In the genomic region with DNA sequence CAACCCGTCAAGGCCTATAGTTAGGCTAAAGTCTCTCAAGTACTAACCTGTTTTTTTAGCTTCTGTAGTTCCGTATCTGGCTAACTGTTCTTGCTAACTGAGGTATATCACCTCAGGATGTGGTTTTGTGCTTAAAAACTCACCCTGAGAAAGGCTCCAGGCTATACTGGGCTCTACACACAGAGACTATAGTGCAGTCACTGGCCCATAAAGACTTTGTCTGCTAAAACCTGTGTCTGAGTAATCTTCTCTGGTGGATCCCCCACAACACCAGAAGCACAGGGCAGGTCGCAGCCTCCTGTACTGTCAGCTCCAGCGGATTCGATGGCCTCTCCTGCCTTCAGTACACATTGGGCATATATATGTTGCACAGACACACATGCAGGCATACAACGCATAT, we compare ENCODE assay signal across 26 mouse cellular contexts. TPM values are rescaled to one million over a fixed set of nuclear protein-coding genes. Genes with fewer than 3 reads are reported as not detected.
A peak's percentile ranks its signal among the peaks of the same experiment; 100 is the strongest.
DNase-seq lines count a peak whose midpoint lies in the region; ATAC-seq and TF ChIP-seq lines count a peak whose summit lies in the region.
"Had no signal": no experiment of that assay in that cellular context is flagged by ENCODE, and none has a peak within 500 bp of the region (broad histone marks: within the 10 kb centered on the region; RNA-seq: fewer than 3 reads in every experiment).

No protein-coding gene starts in this region.

- no peak for TF ChIP-seq EP300 in CH12.LX (IDR thresholded peaks at IDR 0.05; ENCODE audit: low read length)

- H3K36me3 ChIP-seq in liver, embryonic 11.5 days (ENCODE audit: control insufficient read depth, insufficient read depth, low read length) = peaks cover 15% of the 10 kb centered on the region
- peaks cover 22 to 42% of the 10 kb centered on the region in 2 experiments for H3K36me3 ChIP-seq in CH12.LX (replicated peaks in 1 of 2; ENCODE audit: control insufficient read depth in 1 of 2, insufficient read depth in 1 of 2, low read length in 1 of 2)
- H3K36me3 ChIP-seq in liver, embryonic 16.5 days (ENCODE audit: control insufficient read depth, insufficient read depth) = peaks cover 9% of the 10 kb centered on the region

- H3K27ac ChIP-seq in liver, embryonic 11.5 days (ENCODE audit: low read depth, low read length) = peak overlapping the region; percentile 13; the same call in 1 of the 2 replicates
- H3K27ac ChIP-seq in CH12.LX (ENCODE audit: insufficient read depth, low read depth) = no peak overlapping the region
- H3K27ac ChIP-seq in liver, embryonic 16.5 days (ENCODE audit: low read length) = peak overlapping the region; percentile 24
- H3K27ac ChIP-seq: embryonic facial prominence, embryonic 10.5 days; heart, embryonic 13.5 days; limb, embryonic 13.5 days; lung, embryonic 15.5 days; macrophage; midbrain, embryonic 12.5 days had no signal

- dilution Hi-C loops in CH12.LX (cut with MboI; ENCODE audit: extremely low pct_ligation_motif_present, extremely low pct_unique_long_range_greater_than_20kb, low sequenced_read_pairs) = no loop called here

- H3K9me3 ChIP-seq in liver, embryonic 11.5 days (ENCODE audit: control insufficient read depth, low read length) = no peaks in the 10 kb centered on the region
- H3K9me3 ChIP-seq in CH12.LX (replicated peaks; ENCODE audit: low read length) = no peaks in the 10 kb centered on the region
- no peaks in the 10 kb centered on the region for H3K9me3 ChIP-seq in liver, embryonic 16.5 days (replicated peaks; ENCODE audit: control insufficient read depth, low read length)
- H3K9me3 ChIP-seq: embryonic facial prominence, embryonic 10.5 days; heart, embryonic 13.5 days; limb, embryonic 13.5 days; lung, embryonic 15.5 days; midbrain, embryonic 12.5 days had no signal

- H3K27me3 ChIP-seq in liver, embryonic 11.5 days (replicated peaks; ENCODE audit: control insufficient read depth, insufficient read depth, low read length) = no peaks in the 10 kb centered on the region
- no peaks in the 10 kb centered on the region for H3K27me3 ChIP-seq in CH12.LX (replicated peaks)
- no peaks in the 10 kb centered on the region for H3K27me3 ChIP-seq in liver, embryonic 16.5 days (ENCODE audit: control insufficient read depth, insufficient read depth, low read depth, low read length)
- H3K27me3 ChIP-seq: heart, embryonic 13.5 days; limb, embryonic 13.5 days; lung, embryonic 15.5 days; midbrain, embryonic 12.5 days had no signal

- no peak overlapping the region for H3K4me2 ChIP-seq in liver, embryonic 11.5 days
- no peak overlapping the region for H3K4me2 ChIP-seq in CH12.LX (ENCODE audit: insufficient read depth, low read depth, poor library complexity, severe bottlenecking)
- H3K4me2 ChIP-seq in liver, embryonic 16.5 days (ENCODE audit: low read depth, low read length) = no peak overlapping the region
- H3K4me2 ChIP-seq: heart, embryonic 13.5 days; limb, embryonic 13.5 days; lung, embryonic 15.5 days; midbrain, embryonic 12.5 days had no signal

- WGBS in liver, embryonic 11.5 days = 91% methylated on average over 6 of the region's 6 CpGs
- 77% methylated on average over 6 of the region's 6 CpGs for WGBS in liver, embryonic 16.5 days (ENCODE audit: insufficient replicate concordance)

- peaks cover 45% of the 10 kb centered on the region for H3K4me1 ChIP-seq in liver, embryonic 11.5 days (replicated peaks; ENCODE audit: control insufficient read depth, insufficient read depth, low read length)
- H3K4me1 ChIP-seq in CH12.LX (ENCODE audit: control insufficient read depth in 1 of 2, insufficient read depth in 2 of 2) = peaks cover 20 to 70% of the 10 kb centered on the region in 2 experiments
- H3K4me1 ChIP-seq in liver, embryonic 16.5 days (ENCODE audit: control insufficient read depth, low read depth, low read length) = peaks cover 57% of the 10 kb centered on the region

- TF ChIP-seq RAD21 in CH12.LX (IDR thresholded peaks at IDR 0.05; ENCODE audit: low read depth, low read length) = no peak

- in situ Hi-C loops in CH12.LX (cut with MboI; ENCODE audit: low pct_ligation_motif_present, low pct_unique_long_range_greater_than_20kb, low sequenced_read_pairs) = loop anchor here (5.0 to 25.0 kb wide), 2 partner anchors 70 to 245 kb away; partner anchors contain the start of gene Tcf3

- DNase-seq in liver, embryonic 11.5 days (ENCODE audit: low spot score) = no peak
- DNase-seq in liver (no peak), CH12.LX (ENCODE audit: extremely low read depth) (peak; percentile 72)
- peak; percentile 37 to 43 for DNase-seq in thymus, postnatal 36 days
- no peak for DNase-seq in adrenal gland, adult 18-20 months (ENCODE audit: low spot score in 2 of 2)
- DNase-seq in ovary, postnatal 36 days (ENCODE audit: low spot score) = no peak
- DNase-seq in lung, adult 18-20 months = no peak
- DNase-seq: adrenal gland, adult 2 months; cerebellum, adult 11 months; cerebellum, postnatal 25 days; heart, adult 11 months; heart, postnatal 4 days; kidney, adult 2 months; kidney, postnatal 36 days; layer of hippocampus, adult 9-11 months; right cerebral cortex, adult 18-20 months had no signal

- no peak for TF ChIP-seq CTCF in CH12.LX (conservative IDR thresholded peaks at IDR 0.05 in 1 of 2, IDR thresholded peaks at IDR 0.05 in 1 of 2; ENCODE audit: low read depth in 2 of 2, low read length in 2 of 2)

- H3K9ac ChIP-seq in liver, embryonic 11.5 days (ENCODE audit: low read depth, low read length) = no peak overlapping the region
- H3K9ac ChIP-seq in CH12.LX (ENCODE audit: insufficient read depth, low read depth) = no peak overlapping the region
- no peak overlapping the region for H3K9ac ChIP-seq in liver, embryonic 16.5 days (ENCODE audit: low read depth, low read length)
- H3K9ac ChIP-seq: heart, embryonic 13.5 days; limb, embryonic 13.5 days; lung, embryonic 15.5 days; midbrain, embryonic 12.5 days had no signal

- no peak for ATAC-seq in liver, embryonic 11.5 days (replicated peaks; ENCODE audit: low FRiP score)
- no peak for ATAC-seq in liver, embryonic 16.5 days (ENCODE audit: low read depth)
- ATAC-seq: forebrain, embryonic 14.5 days; hindbrain, embryonic 16.5 days had no signal

- no peaks in the 10 kb centered on the region for H3K79me2 ChIP-seq in CH12.LX (replicated peaks; ENCODE audit: control insufficient read depth, extremely low read depth, insufficient read depth, poor library complexity, severe bottlenecking)

- no peak for TF ChIP-seq POLR2A in CH12.LX (IDR thresholded peaks at IDR 0.05; ENCODE audit: low read depth, low read length)

- H3K4me3 ChIP-seq in liver, embryonic 11.5 days (ENCODE audit: low read depth, low read length) = no peak overlapping the region
- no peak overlapping the region for H3K4me3 ChIP-seq in CH12.LX (replicated peaks in 1 of 3; ENCODE audit: low read depth in 2 of 3, low read length in 2 of 3, poor library complexity in 1 of 3)
- H3K4me3 ChIP-seq in liver, embryonic 16.5 days (ENCODE audit: low read depth, low read length) = no peak overlapping the region
- H3K4me3 ChIP-seq: embryonic facial prominence, embryonic 10.5 days; heart, embryonic 13.5 days; limb, embryonic 13.5 days; lung, embryonic 15.5 days; midbrain, embryonic 12.5 days; myocyte had no signal

TF ChIP-seq in CH12.LX, 34 proteins besides CTCF, POLR2A, EP300 and RAD21:
- no peak for TF ChIP-seq MYC (IDR thresholded peaks at IDR 0.05; ENCODE audit: low read depth, low read length)
- 0 out of 2 replicates have a peak, but pooled peaks have one; percentile 27 for TF ChIP-seq ETS1 (conservative IDR thresholded peaks at IDR 0.05; ENCODE audit: low read depth, low read length)
TF ChIP-seq in CH12.LX: peak in this region for 1.

RNA-seq across cellular contexts. Expression of gene Mknk2, which starts 4.1 kb away (rescaled TPM):
- polyA plus RNA-seq in liver, embryonic 11.5 days (2014; fragmentation: Nextera tagmentation; extraction: Ambion mirVana) = 124 and 128 TPM in 2 replicates
- total RNA-seq in CH12.LX (2012; rRNA removed) (91.5 and 110 TPM in 2 replicates), CH12.LX (2014; rRNA removed) (121 and 138 TPM in 2 replicates)
- polyA plus RNA-seq in CH12.LX (2012; ENCODE audit: insufficient read length, low read depth) = 175 and 199 TPM in 2 replicates
- polyA plus RNA-seq in liver, embryonic 16.5 days (2015; fragmentation: Nextera tagmentation; extraction: Ambion mirVana) = 41.5 and 54.4 TPM in 2 replicates
- total RNA-seq in adrenal gland, adult 18-20 months (2021) = 100 to 1,000 TPM; 162 to 331 TPM

RNA-seq across cellular contexts. Expression of gene Mob3a, which starts 19.8 kb away (rescaled TPM):
- polyA plus RNA-seq in liver, embryonic 11.5 days (2014; fragmentation: Nextera tagmentation; extraction: Ambion mirVana) = 56.7 and 57.3 TPM in 2 replicates
- total RNA-seq in CH12.LX (2012; rRNA removed) = 56.9 and 71.7 TPM in 2 replicates
- total RNA-seq in CH12.LX (2014; rRNA removed) = 65.2 and 71.4 TPM in 2 replicates
- 75.0 and 84.2 TPM in 2 replicates for polyA plus RNA-seq in CH12.LX (2012; ENCODE audit: insufficient read length, low read depth)
- polyA plus RNA-seq in liver, embryonic 16.5 days (2015; fragmentation: Nextera tagmentation; extraction: Ambion mirVana) = 26.1 and 27.4 TPM in 2 replicates
- 10 to 100 TPM; 16.1 to 29.6 TPM for total RNA-seq in adrenal gland, adult 18-20 months (2021)

RNA-seq across cellular contexts. Expression of gene Izumo4, which starts 20.0 kb away (rescaled TPM):
- polyA plus RNA-seq in liver, embryonic 11.5 days (2014; fragmentation: Nextera tagmentation; extraction: Ambion mirVana) = 5.7 and 6.8 TPM in 2 replicates
- 8.1 and 9.6 TPM in 2 replicates for total RNA-seq in CH12.LX (2012; rRNA removed)
- total RNA-seq in CH12.LX (2014; rRNA removed) = 2.7 and 4.3 TPM in 2 replicates
- 5.9 TPM in 2 replicates for polyA plus RNA-seq in CH12.LX (2012; ENCODE audit: insufficient read length, low read depth)
- polyA plus RNA-seq in liver, embryonic 16.5 days (2015; fragmentation: Nextera tagmentation; extraction: Ambion mirVana) = 9.3 and 10.4 TPM in 2 replicates
- 10 to 100 TPM; 11.0 to 18.0 TPM for total RNA-seq in adrenal gland, adult 18-20 months (2021)

RNA-seq across cellular contexts. Expression of gene Btbd2, which starts 25.1 kb away (rescaled TPM):
- 38.0 and 38.4 TPM in 2 replicates for polyA plus RNA-seq in liver, embryonic 11.5 days (2014; fragmentation: Nextera tagmentation; extraction: Ambion mirVana)
- 19.3 and 26.2 TPM in 2 replicates for total RNA-seq in CH12.LX (2012; rRNA removed)
- 10.0 and 11.1 TPM in 2 replicates for total RNA-seq in CH12.LX (2014; rRNA removed)
- polyA plus RNA-seq in CH12.LX (2012; ENCODE audit: insufficient read length, low read depth) = 18.8 and 19.4 TPM in 2 replicates
- 2.8 and 5.1 TPM in 2 replicates for polyA plus RNA-seq in liver, embryonic 16.5 days (2015; fragmentation: Nextera tagmentation; extraction: Ambion mirVana)
- total RNA-seq in adrenal gland, adult 18-20 months (2021) = 10 to 100 TPM; 51.4 to 58.5 TPM

RNA-seq across cellular contexts. Expression of gene Csnk1g2, which starts 59.4 kb away (rescaled TPM):
- 92.3 and 96.1 TPM in 2 replicates for polyA plus RNA-seq in liver, embryonic 11.5 days (2014; fragmentation: Nextera tagmentation; extraction: Ambion mirVana)
- total RNA-seq in CH12.LX (2012; rRNA removed) (44.1 and 50.3 TPM in 2 replicates), CH12.LX (2014; rRNA removed) (44.3 and 50.1 TPM in 2 replicates)
- polyA plus RNA-seq in CH12.LX (2012; ENCODE audit: insufficient read length, low read depth) = 55.9 and 59.0 TPM in 2 replicates
- polyA plus RNA-seq in liver, embryonic 16.5 days (2015; fragmentation: Nextera tagmentation; extraction: Ambion mirVana) = 5.0 and 9.8 TPM in 2 replicates
- 100 to 1,000 TPM; 134 to 140 TPM for total RNA-seq in adrenal gland, adult 18-20 months (2021)

Comparison
In these comparisons a context has a peak if more than half of its experiments do, and no peak if none do; other contexts are left out.
1. DNase-seq: peak in CH12.LX (single experiment) and thymus, postnatal 36 days (2 of 2); none in liver, embryonic 11.5 days (single experiment), liver (single experiment), adrenal gland, adult 18-20 months (0 of 2), ovary, postnatal 36 days (single experiment) and lung, adult 18-20 months (0 of 2).